Mouse (Mus musculus): Measurements from ENCODE around the gene Hrasls.

Gene Hrasls

DNA sequence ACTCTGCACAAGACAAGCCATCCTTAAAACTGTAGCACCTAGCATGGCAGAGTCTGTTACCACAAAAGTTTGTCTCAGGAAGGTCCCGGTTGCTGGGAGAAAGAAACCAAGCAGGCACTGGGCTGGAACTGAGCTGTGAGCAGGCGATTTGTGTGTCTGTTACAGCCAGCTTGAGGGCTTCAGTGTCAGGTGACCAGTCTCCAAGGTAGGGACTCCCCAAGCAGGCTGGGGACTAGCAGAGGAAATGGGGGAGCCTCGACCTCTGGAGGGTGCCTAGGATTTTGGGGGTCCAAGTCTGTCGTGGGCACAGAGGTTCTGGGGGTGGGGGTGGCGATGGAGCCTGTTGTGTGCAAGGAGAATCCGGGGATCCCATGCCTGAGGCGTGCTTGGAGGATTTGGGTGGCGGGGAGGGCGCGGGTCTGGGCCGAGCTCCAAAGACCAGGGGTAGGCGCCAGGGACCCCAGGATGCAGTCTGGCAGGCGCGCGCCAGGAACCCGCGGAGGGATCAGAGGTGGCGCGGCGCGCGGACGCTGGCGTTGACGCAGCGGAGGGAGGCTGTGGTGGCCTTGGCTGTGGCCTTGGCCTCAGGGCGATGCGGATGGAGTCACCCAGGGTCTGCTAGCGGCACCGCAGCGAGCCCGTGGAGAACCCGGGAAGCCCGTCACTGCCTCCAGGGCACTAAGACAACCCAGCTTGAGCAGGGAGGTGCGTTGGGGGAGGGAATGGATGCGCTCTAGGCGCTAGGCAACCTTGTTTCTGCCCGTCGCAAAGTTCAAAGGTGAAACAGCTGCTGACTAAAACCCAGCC lies at the start of gene Hrasls:
Gene Hrasls, plus strand, starts transcription at position 91 of the 807 bp plus-strand sequence.
- no peak for DNase-seq (ENCODE audit: low read depth)

DNA sequence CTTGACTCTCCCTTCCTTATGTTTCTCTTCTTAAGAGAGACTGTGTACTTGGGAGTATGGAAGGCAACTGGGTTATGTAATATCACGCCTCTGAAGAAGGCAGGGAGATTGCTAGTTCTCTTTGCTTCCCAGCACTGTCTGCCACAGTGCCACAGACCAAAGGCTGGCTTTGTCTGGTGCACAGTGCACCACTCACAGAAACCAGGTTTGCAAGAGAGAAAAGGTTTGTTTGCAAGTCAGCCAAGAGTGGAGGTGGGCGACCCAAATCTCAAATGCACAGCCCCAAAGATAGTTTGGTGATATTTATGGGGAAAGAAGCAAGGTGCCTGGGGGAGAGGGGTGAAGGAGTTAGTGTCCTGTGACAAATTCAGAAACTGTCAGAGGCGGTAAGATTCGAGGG lies 47.2 kb upstream of the Hrasls start:
- no peak for DNase-seq (ENCODE audit: low read depth)

DNA sequence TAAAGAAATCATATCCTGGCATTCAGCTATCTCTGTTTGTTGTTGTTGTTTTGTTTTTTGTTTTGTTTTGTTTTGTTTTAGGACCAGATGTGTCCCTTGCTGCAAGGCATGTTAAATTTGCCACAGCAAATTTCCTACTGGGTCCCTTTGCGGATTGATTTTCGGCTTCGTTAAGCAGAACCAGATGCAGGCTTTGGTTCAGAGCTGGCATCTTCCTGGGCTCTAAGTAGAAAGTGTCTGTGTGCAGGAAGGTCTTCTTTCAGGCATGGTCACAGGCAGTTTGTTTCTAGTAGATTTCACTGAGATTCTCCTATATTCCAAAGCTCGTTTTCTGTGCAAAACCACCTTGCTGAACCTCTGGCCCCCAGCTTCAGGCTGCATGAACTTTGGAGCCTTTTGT lies 42.4 kb upstream of the Hrasls start:
- DNase-seq (ENCODE audit: low read depth): no peak

DNA sequence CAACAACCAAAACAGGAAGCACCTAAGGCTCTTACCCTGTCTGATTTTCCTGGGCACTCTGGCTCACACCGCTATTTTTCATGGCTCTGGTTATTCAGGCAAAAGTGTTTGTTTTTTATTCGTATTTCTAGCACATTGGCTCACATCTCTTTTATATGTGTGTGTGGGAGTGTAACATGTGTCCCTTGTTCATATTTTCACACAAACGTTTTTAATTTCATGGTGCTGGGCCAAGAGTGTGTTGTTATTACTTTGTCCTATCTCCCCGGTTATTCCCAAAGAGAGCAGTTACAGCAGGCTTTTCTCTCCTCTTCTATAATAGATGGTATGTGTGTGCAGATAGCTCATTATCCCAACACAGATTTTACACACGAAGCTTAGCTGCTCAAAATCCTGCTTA lies 37.8 kb upstream of the Hrasls start:
- no peak for DNase-seq (ENCODE audit: low read depth)

DNA sequence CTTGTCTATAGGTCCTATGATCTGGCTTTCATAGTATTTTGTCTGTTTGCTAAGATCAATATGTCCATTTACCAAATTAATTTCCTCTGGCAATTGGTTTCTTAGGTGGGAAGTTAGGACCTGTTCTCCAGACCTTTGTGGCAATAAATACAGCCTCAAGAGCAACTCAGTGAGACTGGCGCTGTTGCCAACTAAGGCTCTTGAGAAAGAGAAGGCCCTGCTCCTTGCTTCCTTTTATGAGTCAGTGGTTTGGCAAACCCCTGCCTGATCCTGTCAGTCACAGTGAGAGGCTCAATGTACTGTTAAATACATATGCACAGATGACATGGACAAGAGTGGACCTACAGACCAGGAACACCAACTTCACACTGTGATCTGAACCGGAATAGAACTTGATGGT lies 36.3 kb upstream of the Hrasls start:
- DNase-seq (ENCODE audit: low read depth): no peak

DNA sequence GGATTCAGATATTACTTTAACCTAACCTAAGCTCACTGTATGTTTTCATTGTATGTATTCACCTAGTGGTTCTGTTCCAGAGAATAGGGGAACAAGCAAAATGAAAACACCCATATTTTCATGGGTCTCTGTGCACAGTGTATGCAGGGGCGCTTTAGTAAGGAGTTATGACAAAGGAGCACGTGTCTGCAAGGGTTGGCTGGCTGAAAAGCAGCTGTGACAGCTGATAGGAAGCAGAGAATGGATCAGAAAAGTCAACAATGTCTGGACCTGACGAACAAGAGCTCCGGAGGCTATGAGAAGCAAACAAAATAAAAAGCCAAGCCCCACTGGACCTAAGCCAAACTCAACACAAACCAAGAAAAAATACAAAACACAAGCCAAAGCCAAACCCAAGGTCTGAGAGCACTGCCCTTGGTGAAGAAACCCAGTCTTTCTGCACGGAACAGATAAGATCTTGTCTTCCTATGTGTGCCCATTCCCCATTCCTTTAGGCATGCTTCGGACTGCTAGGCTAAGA lies 34.6 kb upstream of the Hrasls start:
- DNase-seq (ENCODE audit: low read depth): no peak

DNA sequence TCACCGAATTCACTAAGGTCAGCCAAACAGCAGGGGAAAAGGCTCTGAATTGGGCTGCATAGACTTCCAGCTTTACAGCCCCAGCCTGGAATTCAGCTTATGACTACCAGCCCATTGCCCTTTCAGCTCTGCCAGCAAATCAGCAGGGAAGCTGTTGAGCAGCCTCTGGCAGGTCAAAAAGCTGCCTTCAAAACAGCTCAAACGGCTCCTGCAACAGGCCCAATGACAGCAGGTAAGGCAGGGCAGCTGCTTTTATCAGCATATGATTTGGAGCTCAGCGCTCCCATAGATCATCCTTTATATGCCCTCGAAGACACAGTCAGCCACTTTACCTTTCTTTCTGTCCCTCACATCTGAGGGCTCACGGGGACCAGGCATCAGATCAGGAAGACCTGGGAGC lies 16.6 kb upstream of the Hrasls start:
- no peak for DNase-seq (ENCODE audit: low read depth)

DNA sequence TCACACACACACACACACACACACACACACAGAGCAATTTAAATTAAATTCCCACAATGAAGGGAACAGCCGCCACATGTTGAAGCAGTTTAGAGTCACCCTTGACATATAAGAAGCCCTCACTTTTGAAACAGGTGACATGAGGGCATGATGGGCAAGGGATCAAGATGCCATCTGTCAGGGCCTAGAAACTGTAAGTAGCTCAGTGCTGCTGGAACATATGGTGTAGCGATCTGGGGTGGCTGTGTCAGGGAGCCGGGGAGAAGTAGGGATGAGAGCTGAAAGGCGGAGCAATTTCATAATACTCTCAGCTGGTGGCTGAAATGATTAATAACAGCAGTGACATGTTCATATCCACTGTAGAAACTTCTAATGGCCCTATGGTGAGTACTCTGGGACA lies 15.5 kb upstream of the Hrasls start:
- no peak for DNase-seq (ENCODE audit: low read depth)

DNA sequence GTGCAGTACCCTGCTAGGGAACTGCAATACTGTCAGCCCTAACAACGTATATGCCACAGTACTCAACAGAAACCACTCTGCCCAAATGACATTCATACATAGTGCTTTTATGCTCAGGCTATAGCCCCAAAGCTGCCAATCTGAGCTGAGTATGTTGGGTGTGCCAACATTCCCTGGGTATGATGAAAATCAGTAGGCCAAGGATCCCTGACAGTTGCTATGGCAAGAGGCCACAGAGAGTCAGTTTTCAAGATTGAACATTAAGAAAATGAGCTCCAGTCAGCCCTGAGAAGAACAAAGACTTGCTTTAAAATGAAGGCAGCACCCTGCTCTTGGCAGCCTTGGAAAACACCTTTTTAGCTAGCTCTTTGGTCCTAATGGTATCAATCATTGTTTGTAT lies 14.3 kb upstream of the Hrasls start:
- DNase-seq (ENCODE audit: low read depth): no peak

DNA sequence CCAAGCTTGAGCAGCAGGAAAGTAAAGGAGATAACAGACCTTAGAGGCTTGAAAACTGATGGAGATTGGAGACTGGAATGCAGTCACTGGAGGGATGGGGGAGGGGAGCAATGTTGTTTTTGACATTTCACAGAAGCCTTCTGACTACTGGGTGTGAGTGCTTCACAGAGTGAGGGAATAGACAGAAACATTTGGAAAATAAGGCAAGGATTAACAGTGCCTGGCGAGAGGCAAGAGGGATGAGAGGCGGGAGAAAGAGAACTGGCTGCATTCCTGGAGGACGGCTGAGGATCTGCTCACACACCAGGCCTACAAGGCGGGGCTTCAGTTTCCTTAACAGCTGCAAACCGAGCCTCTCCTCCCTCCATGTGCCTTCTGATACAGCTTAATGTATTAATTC lies 11.0 kb upstream of the Hrasls start:
- no peak for DNase-seq (ENCODE audit: low read depth)

DNA sequence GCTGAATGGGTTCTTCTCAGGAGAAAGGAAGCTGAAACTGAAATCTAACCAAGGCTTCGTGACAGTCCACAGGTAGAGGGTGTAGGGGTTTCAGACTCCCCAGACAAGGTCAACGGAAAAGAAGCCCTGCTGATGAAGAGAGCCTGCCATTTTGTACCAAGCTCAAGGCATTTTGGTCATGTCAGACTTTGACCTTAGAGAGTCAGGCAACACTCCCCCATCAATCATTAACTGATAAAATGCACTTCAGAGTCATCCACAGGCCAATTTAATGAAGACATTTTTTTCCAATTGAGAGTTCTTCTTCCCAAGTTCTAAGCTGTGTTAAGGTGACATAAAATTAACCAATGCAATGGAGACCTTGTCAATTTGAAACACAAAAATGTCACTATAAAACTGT lies 8.3 kb upstream of the Hrasls start:
- no peak for DNase-seq (ENCODE audit: low read depth)

DNA sequence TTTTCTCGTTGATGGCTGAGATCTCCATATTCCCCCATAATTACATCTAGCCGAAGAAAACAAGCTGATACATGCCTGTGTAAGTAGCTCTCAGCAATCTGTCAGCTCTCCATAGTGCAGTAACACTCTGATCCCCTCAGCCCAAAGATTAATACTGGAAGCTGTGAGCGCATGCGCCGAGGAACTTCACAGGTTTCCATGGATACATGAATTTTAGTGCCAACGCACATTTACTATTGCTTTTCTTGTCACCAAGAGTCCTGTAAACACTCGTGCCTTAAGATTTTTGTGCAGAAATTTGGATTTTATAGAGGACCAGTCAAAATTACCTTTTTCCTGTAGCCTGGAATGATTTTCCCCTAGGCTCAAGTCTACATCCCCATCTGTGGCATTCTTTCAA lies 4.6 kb upstream of the Hrasls start:
- DNase-seq (ENCODE audit: low read depth): no peak

DNA sequence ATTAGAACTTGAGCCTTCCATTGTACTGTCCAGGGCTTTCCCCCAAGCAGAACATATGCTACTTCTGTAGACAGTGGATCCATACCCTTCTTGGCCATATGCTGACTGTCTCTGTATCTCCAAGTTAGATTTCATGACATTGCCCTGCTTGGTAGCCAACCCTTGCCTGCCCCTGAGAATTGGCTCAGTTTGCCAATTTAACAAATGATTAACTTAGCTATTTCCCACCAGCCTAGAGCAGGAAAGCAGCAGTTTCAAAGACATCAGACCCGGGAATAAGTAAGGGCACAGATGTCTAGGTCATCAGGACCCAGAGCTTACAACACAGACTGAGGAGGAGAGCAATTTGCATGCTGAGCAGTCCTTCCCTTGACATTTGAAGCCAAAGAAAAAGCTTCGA lies 3.9 kb upstream of the Hrasls start:
- no peak for DNase-seq (ENCODE audit: low read depth)

DNA sequence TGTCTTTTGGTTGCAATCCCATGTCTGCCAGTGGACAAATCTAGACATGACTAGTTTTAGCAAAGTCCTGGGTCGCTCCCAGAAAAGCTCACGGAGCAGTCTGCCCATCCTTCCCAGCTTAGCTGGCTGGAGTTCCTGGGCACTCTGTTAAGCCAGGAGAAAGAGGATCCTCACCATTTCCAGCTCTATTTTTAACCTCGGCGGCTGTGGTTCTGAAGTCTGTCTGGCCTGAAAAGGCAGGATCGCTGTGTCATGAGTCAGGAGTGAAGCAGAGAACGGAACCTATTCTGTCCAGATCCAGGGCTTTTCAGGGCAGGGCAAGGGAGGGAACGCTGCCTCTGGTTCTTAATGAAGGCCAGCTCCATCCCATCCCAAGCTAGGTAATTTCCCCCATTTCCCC lies 654 bp upstream of the Hrasls start:
- DNase-seq (ENCODE audit: low read depth): no peak

DNA sequence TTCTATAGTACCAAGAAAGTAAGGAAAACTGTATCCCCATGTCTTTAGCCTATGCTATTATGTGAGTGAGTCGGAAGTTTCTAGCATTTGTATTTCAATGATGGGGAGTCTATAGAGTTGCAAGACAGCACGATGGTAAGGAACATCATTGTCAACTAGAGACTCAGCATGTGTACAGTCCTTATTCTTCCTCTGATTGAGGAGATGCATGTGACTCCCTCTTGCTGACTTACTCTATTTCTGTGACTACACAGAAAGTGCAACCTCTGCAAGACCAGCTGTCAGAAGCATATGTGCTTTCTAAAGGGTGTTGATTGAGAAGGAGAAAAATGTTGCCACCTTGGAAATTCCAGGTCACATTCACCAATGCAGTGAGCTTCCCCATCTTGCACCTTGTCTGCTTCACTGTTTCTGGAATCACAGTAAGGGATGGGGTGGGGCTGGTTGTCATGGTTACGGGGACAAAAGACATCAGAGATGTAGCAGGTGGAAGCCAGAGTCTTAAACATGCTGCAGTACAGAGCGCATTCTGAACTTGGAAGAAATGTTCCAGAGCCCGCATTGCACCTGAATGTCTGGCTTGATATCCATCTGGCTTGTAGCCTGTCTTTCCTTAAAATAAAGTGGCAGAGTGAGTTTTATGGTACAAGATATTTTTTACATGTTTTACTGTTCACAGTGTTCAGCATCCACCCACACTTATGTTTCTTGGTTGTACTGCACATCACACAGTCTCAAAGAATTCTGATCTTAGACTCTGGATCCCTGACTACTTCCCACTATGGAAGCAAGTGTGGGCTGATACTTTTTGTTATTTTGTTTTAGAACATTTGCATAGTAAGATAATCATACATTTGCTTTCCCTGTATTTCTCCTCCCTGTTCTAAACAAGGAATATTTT lies 7.2 kb downstream of the Hrasls start:
- DNase-seq (ENCODE audit: low read depth): no peak

DNA sequence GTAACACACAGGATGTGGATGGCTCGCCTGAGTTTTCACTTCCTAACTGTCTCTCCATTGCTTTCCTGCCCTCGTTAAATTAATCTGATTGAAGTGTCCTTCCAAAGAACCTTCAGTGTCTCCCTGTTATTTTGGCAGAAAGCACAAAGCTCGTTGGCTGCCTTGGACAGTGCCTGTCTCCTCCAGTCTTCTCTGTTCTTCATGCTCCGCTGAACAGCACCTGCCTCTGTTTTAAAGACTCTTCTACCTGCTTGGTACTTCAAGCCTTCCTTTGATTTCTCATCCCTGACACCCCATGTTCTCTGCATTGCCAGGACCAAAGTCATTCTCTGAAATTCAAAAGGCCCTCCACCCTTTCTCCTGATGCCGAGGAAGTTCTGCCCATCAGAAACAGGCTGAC lies 26.5 kb downstream of the Hrasls start:
- no peak for DNase-seq (ENCODE audit: low read depth)

DNA sequence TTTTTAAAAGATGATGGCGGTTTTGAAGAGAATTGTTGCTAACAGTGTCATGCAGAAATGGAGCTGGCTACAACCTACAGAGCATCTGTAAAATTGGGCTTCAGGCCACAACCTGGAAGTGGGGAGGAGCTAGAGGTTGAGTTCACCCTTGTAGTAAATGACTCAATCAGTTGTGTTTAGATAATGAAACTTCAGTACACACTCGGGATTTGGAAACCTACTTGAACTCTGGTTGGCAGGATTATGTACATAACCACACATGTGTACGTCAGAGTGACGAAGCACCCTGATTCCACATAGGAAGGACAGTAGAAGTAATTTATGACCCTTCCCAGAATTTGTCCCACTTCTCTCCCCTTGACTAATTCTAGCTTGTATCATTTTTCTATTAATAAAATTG lies 44.8 kb downstream of the Hrasls start:
- DNase-seq (ENCODE audit: low read depth): no peak

Measured in c-Kit-positive CD71-positive TER-119-negative erythroid progenitor cells, embryonic 14.5 days (primary cell).